Comparison of ENCODE assay signal across 10 mouse cellular contexts in genomic region chr9:84114254-84114653, GRCm38 (mm10).
DNase-seq lines count a peak whose midpoint lies in the region; ATAC-seq and TF ChIP-seq lines count a peak whose summit lies in the region.
"Had no signal": no experiment of that assay in that cellular context is flagged by ENCODE, and none has a peak within 500 bp of the region (broad histone marks: within the 10 kb centered on the region; RNA-seq: fewer than 3 reads in every experiment).

No protein-coding gene starts in this region.

- TF ChIP-seq EP300 in heart, adult 2 months (IDR thresholded peaks at IDR 0.05; ENCODE audit: insufficient read depth, low read depth, low read length) = no peak
- TF ChIP-seq EP300 in stomach, postnatal 0 days (optimal IDR thresholded peaks at IDR 0.05) = no peak

- TF ChIP-seq CTCF in heart, adult 2 months (IDR thresholded peaks at IDR 0.05) = no peak
- TF ChIP-seq CTCF in stomach, postnatal 0 days (IDR thresholded peaks at IDR 0.05; ENCODE audit: low read depth) = no peak
- TF ChIP-seq CTCF in forebrain, postnatal 0 days (IDR thresholded peaks at IDR 0.05; ENCODE audit: low read depth) = no peak

- intact Hi-C loops in heart, adult 2 months (cut with DNase I) = loop anchor here (10.0 kb wide), 1 partner anchor 131 kb away; no protein-coding TSS in a partner anchor
- intact Hi-C loops in left cerebral cortex, postnatal 10 days (cut with DNase I) = no loop called here

- H3K4me1 ChIP-seq in heart, embryonic 14.5 days (ENCODE audit: control insufficient read depth in 2 of 2, insufficient read depth in 2 of 2, low read length in 2 of 2) = peaks cover 7 to 10% of the 10 kb centered on the region in 2 experiments
- no peaks in the 10 kb centered on the region; the same call in 1 of the 2 replicates for H3K4me1 ChIP-seq in heart, adult 2 months (ENCODE audit: control insufficient read depth, insufficient read depth, low read length)
- peaks cover 16% of the 10 kb centered on the region for H3K4me1 ChIP-seq in midbrain, embryonic 14.5 days (ENCODE audit: control insufficient read depth, insufficient read depth, low read length)
- peaks cover 16% of the 10 kb centered on the region for H3K4me1 ChIP-seq in midbrain, embryonic 11.5 days (ENCODE audit: control insufficient read depth, insufficient read depth, low read length)
- peaks cover 43% of the 10 kb centered on the region for H3K4me1 ChIP-seq in limb, embryonic 10.5 days
- no peaks in the 10 kb centered on the region for H3K4me1 ChIP-seq in stomach, postnatal 0 days (replicated peaks; ENCODE audit: control insufficient read depth, insufficient read depth)
- H3K4me1 ChIP-seq in forebrain, postnatal 0 days (ENCODE audit: insufficient read depth) = peaks cover 14% of the 10 kb centered on the region

- no peak overlapping the region for H3K4me3 ChIP-seq in heart, embryonic 14.5 days (ENCODE audit: control insufficient read depth in 1 of 2, insufficient read depth in 1 of 2, low read depth in 1 of 2, low read length in 2 of 2)
- H3K4me3 ChIP-seq in heart, adult 2 months = no peak overlapping the region
- H3K4me3 ChIP-seq in midbrain, embryonic 14.5 days (replicated peaks; ENCODE audit: low read depth, low read length) = no peak overlapping the region
- no peak overlapping the region for H3K4me3 ChIP-seq in midbrain, embryonic 11.5 days (ENCODE audit: low read depth, low read length)
- peak overlapping the region; percentile 25; the same call in 1 of the 2 replicates for H3K4me3 ChIP-seq in limb, embryonic 10.5 days
- peak overlapping the region; percentile 25 for H3K4me3 ChIP-seq in stomach, postnatal 0 days (ENCODE audit: low read depth, low read length)
- H3K4me3 ChIP-seq in forebrain, postnatal 0 days (ENCODE audit: low read depth, low read length) = no peak overlapping the region

- H3K4me2 ChIP-seq in heart, embryonic 14.5 days (ENCODE audit: low read length) = peak overlapping the region; percentile 25
- no peak overlapping the region for H3K4me2 ChIP-seq in midbrain, embryonic 14.5 days (ENCODE audit: low read length)
- no peak overlapping the region for H3K4me2 ChIP-seq in midbrain, embryonic 11.5 days
- peak overlapping the region; percentile 43 for H3K4me2 ChIP-seq in stomach, postnatal 0 days (replicated peaks; ENCODE audit: low read depth)
- H3K4me2 ChIP-seq in forebrain, postnatal 0 days (ENCODE audit: low read depth) = no peak overlapping the region

- ATAC-seq in heart, embryonic 14.5 days (ENCODE audit: insufficient number of reproducible peaks, insufficient read depth, low FRiP score, low read depth) = no peak
- no peak for ATAC-seq in midbrain, embryonic 14.5 days (ENCODE audit: low FRiP score, low TSS enrichment)
- ATAC-seq in midbrain, embryonic 11.5 days (ENCODE audit: low FRiP score) = no peak
- ATAC-seq in stomach, postnatal 0 days (ENCODE audit: low FRiP score, low TSS enrichment) = no peak
- ATAC-seq in forebrain, postnatal 0 days = no peak
- ATAC-seq: CD4-positive, CD25-positive, alpha-beta regulatory T cell, adult 4 months had no signal

- H3K9me3 ChIP-seq in heart, embryonic 14.5 days (ENCODE audit: control insufficient read depth, low read length) = no peaks in the 10 kb centered on the region
- H3K9me3 ChIP-seq in midbrain, embryonic 14.5 days (ENCODE audit: control insufficient read depth, low read length) = no peaks in the 10 kb centered on the region
- no peaks in the 10 kb centered on the region for H3K9me3 ChIP-seq in midbrain, embryonic 11.5 days (ENCODE audit: control insufficient read depth, low read length)
- H3K9me3 ChIP-seq in limb, embryonic 10.5 days (replicated peaks) = no peaks in the 10 kb centered on the region
- no peaks in the 10 kb centered on the region for H3K9me3 ChIP-seq in stomach, postnatal 0 days (ENCODE audit: control insufficient read depth, low read length)
- H3K9me3 ChIP-seq in forebrain, postnatal 0 days (ENCODE audit: low read length) = no peaks in the 10 kb centered on the region

- 0 out of 4 replicates have a peak overlapping the region, but pooled peaks of 1 of the 2 experiments have one; percentile 11 for H3K27ac ChIP-seq in heart, embryonic 14.5 days (replicated peaks in 1 of 2; ENCODE audit: control insufficient read depth in 1 of 2, insufficient read depth in 1 of 2, low read depth in 2 of 2, low read length in 2 of 2)
- H3K27ac ChIP-seq in heart, adult 2 months = no peak overlapping the region
- no peak overlapping the region for H3K27ac ChIP-seq in midbrain, embryonic 14.5 days (replicated peaks; ENCODE audit: low read depth, low read length)
- H3K27ac ChIP-seq in midbrain, embryonic 11.5 days (ENCODE audit: low read depth, low read length) = no peak overlapping the region
- 0 out of 2 replicates have a peak overlapping the region, but pooled peaks have one; percentile 34 for H3K27ac ChIP-seq in limb, embryonic 10.5 days
- no peak overlapping the region for H3K27ac ChIP-seq in stomach, postnatal 0 days (replicated peaks)
- no peak overlapping the region for H3K27ac ChIP-seq in forebrain, postnatal 0 days (ENCODE audit: low read depth, low read length)

- no peaks in the 10 kb centered on the region for H3K27me3 ChIP-seq in heart, embryonic 14.5 days (ENCODE audit: control insufficient read depth, insufficient read depth, low read length)
- H3K27me3 ChIP-seq in heart, adult 2 months (ENCODE audit: control insufficient read depth, insufficient read depth, low read length) = no peaks in the 10 kb centered on the region
- H3K27me3 ChIP-seq in midbrain, embryonic 14.5 days (ENCODE audit: control insufficient read depth, insufficient read depth, low read length) = no peaks in the 10 kb centered on the region
- no peaks in the 10 kb centered on the region for H3K27me3 ChIP-seq in midbrain, embryonic 11.5 days (ENCODE audit: control insufficient read depth, insufficient read depth, low read length)
- no peaks in the 10 kb centered on the region for H3K27me3 ChIP-seq in limb, embryonic 10.5 days (ENCODE audit: low read depth, poor library complexity, severe bottlenecking)
- no peaks in the 10 kb centered on the region for H3K27me3 ChIP-seq in stomach, postnatal 0 days (ENCODE audit: control insufficient read depth, insufficient read depth, low read length)
- no peaks in the 10 kb centered on the region for H3K27me3 ChIP-seq in forebrain, postnatal 0 days (ENCODE audit: insufficient read depth, low read length)

- no peak for DNase-seq in heart, adult 2 months
- DNase-seq in midbrain, embryonic 14.5 days = peak; percentile 38
- no peak for DNase-seq in midbrain, embryonic 11.5 days (ENCODE audit: low spot score, missing footprints)
- no peak for DNase-seq in limb, embryonic 10.5 days (ENCODE audit: low spot score)
- no peak for DNase-seq in stomach, postnatal 0 days (ENCODE audit: low spot score)
- DNase-seq in left cerebral cortex, postnatal 10 days (ENCODE audit: extremely low spot score in 1 of 2, low spot score in 2 of 2) = no peak
- no peak for DNase-seq in forebrain, postnatal 0 days
- DNase-seq: lung, postnatal 4 days had no signal

- no peak for TF ChIP-seq POLR2A in heart, adult 2 months (IDR thresholded peaks at IDR 0.05; ENCODE audit: insufficient read depth, low read depth, low read length)

- H3K36me3 ChIP-seq in heart, embryonic 14.5 days (ENCODE audit: control insufficient read depth, insufficient read depth, low read length) = no peaks in the 10 kb centered on the region
- H3K36me3 ChIP-seq in heart, adult 2 months (ENCODE audit: control insufficient read depth, insufficient read depth, low read length) = 0 out of 2 replicates have a peak, but pooled peaks cover 4% of the 10 kb centered on the region
- H3K36me3 ChIP-seq in midbrain, embryonic 14.5 days (ENCODE audit: control insufficient read depth, insufficient read depth, low read length) = no peaks in the 10 kb centered on the region
- no peaks in the 10 kb centered on the region for H3K36me3 ChIP-seq in midbrain, embryonic 11.5 days (ENCODE audit: control insufficient read depth, insufficient read depth, low read length)
- no peaks in the 10 kb centered on the region for H3K36me3 ChIP-seq in limb, embryonic 10.5 days
- H3K36me3 ChIP-seq in stomach, postnatal 0 days (ENCODE audit: control insufficient read depth, insufficient read depth, low read length) = no peaks in the 10 kb centered on the region
- no peaks in the 10 kb centered on the region for H3K36me3 ChIP-seq in forebrain, postnatal 0 days (ENCODE audit: insufficient read depth)

- 68% methylated on average over 13 of the region's 13 CpGs for WGBS in heart, embryonic 14.5 days
- WGBS in heart, adult 2 months = 72% methylated on average over 13 of the region's 13 CpGs
- WGBS in midbrain, embryonic 14.5 days = 67% methylated on average over 13 of the region's 13 CpGs
- 74% methylated on average over 13 of the region's 13 CpGs for WGBS in midbrain, embryonic 11.5 days
- WGBS in limb, embryonic 10.5 days = 62% methylated on average over 13 of the region's 13 CpGs
- 48% methylated on average over 13 of the region's 13 CpGs for WGBS in stomach, postnatal 0 days
- 89% methylated on average over 13 of the region's 13 CpGs for WGBS in forebrain, postnatal 0 days

- no peaks in the 10 kb centered on the region for H3K79me2 ChIP-seq in heart, adult 2 months (replicated peaks; ENCODE audit: control insufficient read depth, insufficient read depth, low read length)

- no peak overlapping the region for H3K9ac ChIP-seq in heart, embryonic 14.5 days (ENCODE audit: low read length)
- H3K9ac ChIP-seq in heart, adult 2 months (ENCODE audit: low read depth, low read length) = no peak overlapping the region
- no peak overlapping the region for H3K9ac ChIP-seq in midbrain, embryonic 14.5 days (replicated peaks; ENCODE audit: low read length)
- no peak overlapping the region; the same call in 1 of the 2 replicates for H3K9ac ChIP-seq in midbrain, embryonic 11.5 days (ENCODE audit: low read length)
- peak overlapping the region; percentile 45; the same call in 1 of the 2 replicates for H3K9ac ChIP-seq in stomach, postnatal 0 days (ENCODE audit: low read length)
- no peak overlapping the region for H3K9ac ChIP-seq in forebrain, postnatal 0 days

Comparison
In these comparisons a context has a peak if more than half of its experiments do, and no peak if none do; other contexts are left out.
1. H3K4me2 ChIP-seq: peak in heart, embryonic 14.5 days (single experiment) and stomach, postnatal 0 days (single experiment); none in midbrain, embryonic 14.5 days (single experiment), midbrain, embryonic 11.5 days (single experiment) and forebrain, postnatal 0 days (single experiment).
2. H3K4me3 ChIP-seq: peak in limb, embryonic 10.5 days (single experiment) and stomach, postnatal 0 days (single experiment); none in heart, embryonic 14.5 days (0 of 2), heart, adult 2 months (single experiment), midbrain, embryonic 14.5 days (single experiment), midbrain, embryonic 11.5 days (single experiment) and forebrain, postnatal 0 days (single experiment).